Mouse (Mus musculus) ES-Bruce4 (cell line): Measurements from ENCODE around the gene Tasp1. TPM values are rescaled to one million over a fixed set of nuclear protein-coding genes. Genes with fewer than 3 reads are reported as not detected.
"Not testable (repeated sequence)": the region's sequence is repeated elsewhere in the genome, so short reads cannot be mapped to it uniquely, and the experiment has no call there.

Experiments used
- H3K27ac ChIP-seq: 2 replicates; pipeline ENCODE4 v1.5.1; 2012; ENCODE audit warnings: low read length, inconsistent platforms; ENCODE audit not compliant: insufficient read depth
- H3K27me3 ChIP-seq: 2 replicates; pipeline ENCODE4 v1.6.1; 2012; ENCODE audit warnings: mild to moderate bottlenecking, low read length, inconsistent platforms; ENCODE audit not compliant: control insufficient read depth, poor library complexity, insufficient read depth, severe bottlenecking
- H3K36me3 ChIP-seq: 2 replicates; pipeline ENCODE4 v1.6.1; 2012; ENCODE audit warnings: inconsistent platforms, mild to moderate bottlenecking, low read length, moderate library complexity; ENCODE audit not compliant: control insufficient read depth, poor library complexity, insufficient read depth, severe bottlenecking
- H3K4me1 ChIP-seq: one replicate; pipeline ENCODE4 v1.8.1; 2011; ENCODE audit warnings: low read length; ENCODE audit not compliant: control insufficient read depth, insufficient read depth
- H3K4me3 ChIP-seq: 2 replicates; pipeline ENCODE4 v1.5.1; 2011; ENCODE audit warnings: low read depth, mild to moderate bottlenecking, low read length
- H3K9ac ChIP-seq: 2 replicates; pipeline ENCODE4 v1.6.1; 2012; ENCODE audit warnings: low read depth, mild to moderate bottlenecking, inconsistent platforms; ENCODE audit not compliant: poor library complexity, severe bottlenecking
- H3K9me3 ChIP-seq: replicated peaks from 2 replicates; pipeline ENCODE4 v1.6.1; 2012; ENCODE audit warnings: mild to moderate bottlenecking, low read length, inconsistent platforms; ENCODE audit not compliant: control insufficient read depth, poor library complexity, insufficient read depth, severe bottlenecking
- CTCF ChIP-seq: IDR thresholded peaks from one replicate; pipeline ENCODE4 v1.8.1; 2011; ENCODE audit warnings: low read depth, low read length
- EP300 ChIP-seq: IDR thresholded peaks from 2 replicates; pipeline ENCODE4 v1.6.1; 2011; ENCODE audit warnings: low read depth, low read length; ENCODE audit not compliant: insufficient read depth
- POLR2A ChIP-seq: IDR thresholded peaks from one replicate; pipeline ENCODE4 v1.8.1; 2011; ENCODE audit warnings: low read length; ENCODE audit not compliant: insufficient read depth
- polyA plus RNA-seq: library from polyadenylated mRNA; stranded (reverse); fragments of >200 nt; gene quantifications from 2 replicates; pipeline ENCODE4 v1.2.4, GENCODE M21; 2011; ENCODE audit warnings: low read depth; ENCODE audit not compliant: missing spikeins, insufficient read depth, insufficient read length

The Tasp1 gene
- polyA plus RNA-seq, 1 experiment: 11.9 TPM

DNA sequence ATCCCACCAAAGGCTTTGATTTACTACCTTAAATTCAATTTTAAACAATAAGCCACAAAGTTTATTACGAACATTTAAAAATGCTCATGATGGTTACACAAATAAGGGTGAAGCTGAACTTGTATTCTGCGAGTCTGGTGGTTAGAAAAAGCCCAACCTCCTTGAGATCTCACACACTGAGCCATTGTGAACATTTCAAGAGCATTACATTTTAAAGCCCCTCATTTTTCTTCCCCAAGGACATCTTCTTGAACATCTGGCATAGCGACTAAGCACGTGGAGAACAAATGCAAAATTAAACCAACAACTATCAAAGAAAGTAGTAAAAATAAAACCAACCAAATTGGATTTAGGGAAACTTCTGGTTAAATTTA is 182.4 kb downstream of the Tasp1 start:
- no peak overlapping the region for H3K27ac ChIP-seq
- no peaks in the 10 kb centered on the region for H3K4me1 ChIP-seq
- no peak overlapping the region for H3K4me3 ChIP-seq
- TF ChIP-seq EP300 (no peak), POLR2A (no peak), CTCF (no peak)
- H3K36me3 ChIP-seq: no peaks in the 10 kb centered on the region
- no peaks in the 10 kb centered on the region for H3K27me3 ChIP-seq
- no peaks in the 10 kb centered on the region for H3K9me3 ChIP-seq
- H3K9ac ChIP-seq: no peak overlapping the region

DNA sequence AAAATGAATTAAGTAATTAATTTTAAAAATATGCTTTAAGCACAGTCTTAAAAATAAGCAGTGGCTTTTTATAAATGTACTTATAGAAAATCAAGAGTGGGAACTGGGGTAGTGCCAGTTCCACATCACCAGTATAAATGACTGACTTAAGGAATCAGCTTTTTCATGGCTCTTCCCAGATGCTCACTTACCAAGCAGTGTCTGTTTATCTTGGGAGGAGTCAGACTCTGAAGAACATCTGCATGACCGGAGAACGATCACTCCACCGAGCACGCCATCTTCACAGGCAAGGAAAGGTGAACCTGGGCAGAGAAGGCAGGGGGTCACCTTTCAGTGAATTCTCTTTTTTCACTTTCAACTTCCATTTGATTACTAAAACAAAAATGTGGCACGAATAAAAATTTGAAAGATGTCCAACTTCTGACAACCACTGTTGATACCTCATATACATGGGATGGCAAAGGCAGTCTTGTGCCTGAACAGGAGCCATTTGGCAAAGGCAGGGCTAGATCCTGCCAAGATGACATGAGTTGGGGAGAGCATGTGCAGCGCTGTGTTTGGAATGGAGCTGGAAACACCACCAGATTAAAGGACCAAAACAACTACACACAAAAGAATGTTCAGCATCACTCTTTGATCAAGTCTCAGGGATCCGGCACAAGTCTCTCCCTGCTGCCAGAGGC is 182.9 kb downstream of the Tasp1 start:
- Histone ChIP-seq H3K9me3 (no peaks in the 10 kb centered on the region), H3K27ac (no peak overlapping the region), H3K4me1 (no peaks in the 10 kb centered on the region), H3K27me3 (no peaks in the 10 kb centered on the region), H3K4me3 (no peak overlapping the region), H3K36me3 (no peaks in the 10 kb centered on the region), H3K9ac (no peak overlapping the region)
- TF ChIP-seq CTCF (no peak), POLR2A (no peak), EP300 (no peak)

DNA sequence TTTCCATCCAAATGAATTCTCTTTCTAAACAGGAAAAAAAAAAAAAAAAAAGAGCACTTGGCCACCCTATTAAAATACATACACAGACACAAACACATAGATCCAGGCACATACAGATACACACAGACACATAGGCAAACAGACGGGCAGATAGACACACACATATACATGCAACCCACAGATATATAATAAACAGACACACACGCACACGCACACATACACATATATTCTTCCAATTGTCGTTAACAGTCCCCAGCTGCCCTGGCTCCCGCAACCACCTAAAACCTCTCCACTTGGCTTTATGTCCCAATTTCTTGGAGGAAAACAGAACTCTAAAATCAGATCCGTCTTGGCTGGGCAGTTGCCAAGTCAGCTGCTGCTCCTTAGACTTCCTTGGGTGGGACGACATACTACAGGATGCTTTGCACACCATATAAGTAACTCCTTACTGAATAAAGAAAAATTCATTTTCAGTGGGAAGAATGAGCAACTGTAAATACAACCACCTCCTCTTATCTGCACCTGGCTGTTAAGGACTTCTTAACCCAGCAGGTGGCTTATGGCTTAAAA is 188.5 kb downstream of the Tasp1 start:
- Histone ChIP-seq H3K36me3 (no peaks in the 10 kb centered on the region), H3K4me1 (peaks cover 1% of the 10 kb centered on the region), H3K4me3 (no peak overlapping the region), H3K27me3 (no peaks in the 10 kb centered on the region), H3K9ac (no peak overlapping the region), H3K9me3 (0 out of 2 replicates have a peak, but pooled peaks cover 8% of the 10 kb centered on the region), H3K27ac (no peak overlapping the region)
- TF ChIP-seq EP300 (no peak), CTCF (no peak), POLR2A (no peak)

DNA sequence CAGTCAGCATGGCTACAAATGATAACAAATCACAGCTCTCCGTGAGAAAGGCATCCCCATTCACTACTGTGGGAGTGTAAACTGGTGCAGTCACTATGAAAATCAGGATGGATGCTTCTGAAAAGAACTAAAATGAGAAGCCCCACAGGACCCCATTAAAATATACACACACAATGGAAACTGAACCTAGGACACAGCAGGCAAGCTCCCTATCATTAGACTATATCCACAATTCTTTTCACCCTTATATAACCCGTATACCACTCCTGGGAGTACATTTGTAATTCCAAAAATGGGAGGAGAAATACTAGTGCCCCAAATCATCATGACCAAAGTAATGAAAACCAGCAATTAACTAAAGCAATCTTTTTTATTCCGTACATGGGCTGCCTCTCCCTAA is 190.7 kb downstream of the Tasp1 start:
- H3K9ac ChIP-seq: no peak overlapping the region
- H3K9me3 ChIP-seq: peaks cover 24% of the 10 kb centered on the region
- no peaks in the 10 kb centered on the region for H3K36me3 ChIP-seq
- H3K27me3 ChIP-seq: no peaks in the 10 kb centered on the region
- H3K4me1 ChIP-seq: peaks cover 1% of the 10 kb centered on the region
- no peak overlapping the region for H3K4me3 ChIP-seq
- H3K27ac ChIP-seq: no peak overlapping the region; the same call in 1 of the 2 replicates
- TF ChIP-seq EP300 (no peak), POLR2A (no peak), CTCF (no peak)

DNA sequence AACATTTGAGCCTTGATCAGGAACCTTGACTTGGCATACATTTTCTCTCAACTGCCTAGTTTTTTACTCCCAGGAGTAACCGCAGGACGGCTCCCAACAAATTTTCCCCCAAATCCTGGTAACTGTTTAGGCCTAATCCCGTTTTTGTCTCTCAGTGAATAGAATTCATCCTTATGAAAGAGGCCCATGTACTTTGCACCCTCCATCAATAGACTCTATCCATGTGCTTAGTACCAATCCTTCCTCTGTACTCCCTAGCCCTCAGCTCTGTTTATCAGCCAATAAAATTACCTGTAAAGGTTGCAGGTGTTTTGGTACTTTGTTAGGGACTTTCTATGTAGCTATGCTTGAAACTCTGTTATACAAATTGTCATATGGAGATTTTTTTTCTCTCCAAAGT is 192.4 kb downstream of the Tasp1 start:
- H3K36me3 ChIP-seq: no peaks in the 10 kb centered on the region
- no peaks in the 10 kb centered on the region for H3K27me3 ChIP-seq
- H3K4me1 ChIP-seq: peaks cover 1% of the 10 kb centered on the region
- TF ChIP-seq POLR2A (no peak), CTCF (no peak), EP300 (no peak)
- no peak overlapping the region for H3K4me3 ChIP-seq
- no peak overlapping the region for H3K9ac ChIP-seq
- peak overlapping the region; percentile 99 for H3K27ac ChIP-seq
- peaks cover 30% of the 10 kb centered on the region for H3K9me3 ChIP-seq

DNA sequence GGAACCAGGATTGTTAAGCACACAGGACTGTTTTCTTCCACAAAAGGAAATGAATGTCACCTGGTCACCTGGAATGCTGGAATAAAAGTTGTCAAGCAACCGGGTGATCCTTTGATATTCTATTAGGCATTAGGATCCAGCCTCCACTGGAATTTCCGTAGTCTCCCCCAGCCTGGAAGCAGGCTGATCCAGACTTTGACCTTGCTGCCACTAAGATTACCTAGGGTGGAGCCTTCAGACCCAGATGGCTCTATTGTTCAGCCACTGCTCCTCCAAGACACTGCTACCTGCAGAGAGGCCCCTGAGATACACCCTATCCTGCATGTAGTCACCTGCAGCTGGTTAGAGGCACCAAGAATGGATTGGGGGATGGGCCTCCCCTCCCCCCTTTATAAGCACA is 192.8 kb downstream of the Tasp1 start:
- H3K36me3 ChIP-seq: no peaks in the 10 kb centered on the region
- H3K4me1 ChIP-seq: peaks cover 1% of the 10 kb centered on the region
- no peak overlapping the region for H3K9ac ChIP-seq
- no peak overlapping the region for H3K4me3 ChIP-seq
- H3K27ac ChIP-seq: peak overlapping the region; percentile 99
- H3K27me3 ChIP-seq: no peaks in the 10 kb centered on the region
- TF ChIP-seq CTCF (no peak), EP300 (peak; percentile 88)
- peaks cover 32% of the 10 kb centered on the region for H3K9me3 ChIP-seq

DNA sequence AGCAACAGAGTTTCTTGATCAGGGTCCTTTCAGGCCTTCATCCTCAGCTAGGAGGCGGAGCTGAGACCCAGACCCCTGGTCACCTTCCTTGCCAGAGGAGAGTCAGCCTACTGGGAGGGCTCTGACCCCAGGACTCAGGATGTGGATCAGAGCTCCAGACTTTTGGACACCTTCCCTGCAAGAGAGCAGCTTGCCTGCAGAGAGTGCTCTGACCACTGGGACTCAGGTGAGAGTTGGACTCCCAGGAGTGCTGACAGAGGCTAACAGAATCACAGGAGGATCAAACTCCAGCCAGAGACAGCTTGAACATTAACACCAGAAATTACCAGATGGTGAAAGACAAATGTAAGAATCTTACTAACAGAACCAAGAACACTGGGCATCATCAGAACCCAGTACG is 197.5 kb downstream of the Tasp1 start:
- not testable (repeated sequence) for H3K9ac ChIP-seq, H3K27me3 ChIP-seq, H3K27ac ChIP-seq, H3K4me3 ChIP-seq, H3K36me3 ChIP-seq, H3K4me1 ChIP-seq
- peaks cover 35% of the 10 kb centered on the region for H3K9me3 ChIP-seq

DNA sequence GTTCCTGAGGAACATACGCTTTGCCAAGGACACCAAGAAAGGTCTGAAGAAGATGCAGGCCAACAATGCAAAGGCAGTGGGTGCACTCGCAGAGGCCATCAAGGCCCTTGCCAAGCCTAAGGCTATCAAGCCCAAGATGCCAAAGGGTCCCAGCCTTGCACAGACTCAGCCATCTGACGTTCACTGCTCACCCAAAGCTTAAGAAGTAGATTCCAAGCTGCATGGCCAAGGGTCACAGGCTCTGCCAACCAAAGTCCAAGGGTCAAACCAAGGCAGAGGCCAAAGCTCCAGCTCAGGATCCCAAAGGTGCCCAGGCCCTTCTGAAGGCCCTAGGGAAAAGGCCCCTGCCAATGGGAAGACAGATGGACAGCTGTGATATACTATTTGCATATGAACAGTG is 203.2 kb downstream of the Tasp1 start:
- H3K9me3 ChIP-seq, H3K36me3 ChIP-seq, H3K4me1 ChIP-seq, H3K9ac ChIP-seq, H3K27me3 ChIP-seq, H3K4me3 ChIP-seq, H3K27ac ChIP-seq: not testable (repeated sequence)
